Mouse (Mus musculus) adrenal gland, postnatal 14 days (tissue): ENCODE results near the gene Coq2. TPM values are rescaled to one million over a fixed set of nuclear protein-coding genes. Genes with fewer than 3 reads are reported as not detected.

Experiments used
- DNase-seq: peaks from one replicate; pipeline ENCODE4 v3.0.0; 2021; ENCODE audit warnings: mixed read lengths
- long read RNA-seq, 2 experiments: library from polyadenylated mRNA; stranded (forward); transcript quantifications; one replicate each; pipeline ENCODE4 v2.0.0; 2021
- total RNA-seq: library from RNA; stranded (reverse); gene quantifications from 2 replicates; pipeline ENCODE4 v1.2.3, GENCODE M21; 2021

The Coq2 gene
- total RNA-seq: 59.7 and 60.6 TPM in 2 replicates
- long read RNA-seq, experiment 1, transcript Coq2-201 (7 exons, 1,743 nt): major isoform, 114 of 149 reads
- long read RNA-seq, experiment 1, partial matches to known transcripts: 5 of 149 reads
- long read RNA-seq, experiment 1, other reads (novel, unspliced or antisense): 30 of 149 reads
- long read RNA-seq, experiment 2, transcript Coq2-201 (7 exons, 1,743 nt): major isoform, 92 of 112 reads
- long read RNA-seq, experiment 2, partial matches to known transcripts: 1 of 112 reads
- long read RNA-seq, experiment 2, other reads (novel, unspliced or antisense): 19 of 112 reads

GRCm38 (mm10) chr5:100674711-100675376 is at the start of gene Coq2:
TSS of gene Coq2 (minus strand) at chr5:100675140.
- DNase-seq: peak; percentile 89

- DNase-seq: peak; percentile 60
Measured at GRCm38 (mm10) chr5:100719235-100720088, 44.5 kb upstream of the Coq2 start, which contains the start of gene Hpse. TSS of gene Hpse (minus strand) at chr5:100719716.

GRCm38 (mm10) chr5:100716762-100717161 is 41.8 kb upstream of the Coq2 start:
- no peak for DNase-seq

- no peak for DNase-seq
Measured at GRCm38 (mm10) chr5:100711219-100711618, 36.3 kb upstream of the Coq2 start.

- no peak for DNase-seq
Measured at GRCm38 (mm10) chr5:100710012-100710411, 35.1 kb upstream of the Coq2 start.

GRCm38 (mm10) chr5:100709035-100709434 is 34.1 kb upstream of the Coq2 start:
- DNase-seq: no peak

GRCm38 (mm10) chr5:100706675-100707074 is 31.7 kb upstream of the Coq2 start:
- DNase-seq: no peak

- no peak for DNase-seq
Measured at GRCm38 (mm10) chr5:100704272-100704671, 29.3 kb upstream of the Coq2 start.

GRCm38 (mm10) chr5:100702325-100702724 is 27.4 kb upstream of the Coq2 start:
- no peak for DNase-seq

- no peak for DNase-seq
Measured at GRCm38 (mm10) chr5:100700861-100701620, 26.1 kb upstream of the Coq2 start.

- no peak for DNase-seq
Measured at GRCm38 (mm10) chr5:100697886-100698285, 22.9 kb upstream of the Coq2 start.

GRCm38 (mm10) chr5:100697398-100697797 is 22.5 kb upstream of the Coq2 start:
- DNase-seq: no peak

- DNase-seq: no peak
Measured at GRCm38 (mm10) chr5:100685631-100686030, 10.7 kb upstream of the Coq2 start.

- no peak for DNase-seq
Measured at GRCm38 (mm10) chr5:100680542-100680933, 5.6 kb upstream of the Coq2 start.

GRCm38 (mm10) chr5:100679911-100680541 is 5.1 kb upstream of the Coq2 start:
- no peak for DNase-seq

GRCm38 (mm10) chr5:100673745-100674486 is 1.0 kb downstream of the Coq2 start:
- peak; percentile 96 for DNase-seq

- DNase-seq: no peak
Measured at GRCm38 (mm10) chr5:100672403-100672802, 2.5 kb downstream of the Coq2 start.

- DNase-seq: no peak
Measured at GRCm38 (mm10) chr5:100671897-100672296, 3.0 kb downstream of the Coq2 start.

- peak; percentile 69 for DNase-seq
Measured at GRCm38 (mm10) chr5:100671398-100671797, 3.5 kb downstream of the Coq2 start.

GRCm38 (mm10) chr5:100666965-100667364 is 8.0 kb downstream of the Coq2 start:
- no peak for DNase-seq

- peak; percentile 50 for DNase-seq
Measured at GRCm38 (mm10) chr5:100663854-100664253, 11.1 kb downstream of the Coq2 start.
